20 mouse cellular contexts compared by ENCODE assay signal in genomic region chr5:51504654-51505053, GRCm38 (mm10).
A peak's percentile ranks its signal among the peaks of the same experiment; 100 is the strongest.
DNase-seq lines count a peak whose midpoint lies in the region; ATAC-seq and TF ChIP-seq lines count a peak whose summit lies in the region.
"Had no signal": no experiment of that assay in that cellular context is flagged by ENCODE, and none has a peak within 500 bp of the region (broad histone marks: within the 10 kb centered on the region; RNA-seq: fewer than 3 reads in every experiment).

No protein-coding gene starts in this region.

- H3K36me3 ChIP-seq in heart, embryonic 13.5 days: no peaks in the 10 kb centered on the region
- H3K36me3 ChIP-seq in embryonic facial prominence, embryonic 14.5 days (ENCODE audit: control insufficient read depth, insufficient read depth, low read length): no peaks in the 10 kb centered on the region
- no peaks in the 10 kb centered on the region for H3K36me3 ChIP-seq in limb, embryonic 14.5 days (ENCODE audit: control insufficient read depth, insufficient read depth, low read length)
- H3K36me3 ChIP-seq: embryonic facial prominence, embryonic 12.5 days; embryonic facial prominence, embryonic 15.5 days; forebrain, embryonic 10.5 days; forebrain, embryonic 12.5 days had no signal

- no peak for ATAC-seq in heart, embryonic 13.5 days (ENCODE audit: extremely low read depth, insufficient number of reproducible peaks, low FRiP score, low TSS enrichment)
- ATAC-seq in embryonic facial prominence, embryonic 14.5 days (ENCODE audit: low read depth): no peak
- ATAC-seq in limb, embryonic 14.5 days (ENCODE audit: low FRiP score, low read depth): no peak
- no peak for ATAC-seq in granulocyte monocyte progenitor cell, adult 5-6 weeks (replicated peaks; ENCODE audit: poor library complexity, severe bottlenecking)
- ATAC-seq: forebrain, embryonic 14.5 days; forebrain, embryonic 16.5 days had no signal

- H3K27me3 ChIP-seq in heart, embryonic 13.5 days (replicated peaks): no peaks in the 10 kb centered on the region
- no peaks in the 10 kb centered on the region for H3K27me3 ChIP-seq in embryonic facial prominence, embryonic 14.5 days (replicated peaks; ENCODE audit: control insufficient read depth, insufficient read depth, low read length)
- H3K27me3 ChIP-seq in limb, embryonic 14.5 days (ENCODE audit: control insufficient read depth, insufficient read depth, low read length): no peaks in the 10 kb centered on the region
- H3K27me3 ChIP-seq: embryonic facial prominence, embryonic 12.5 days; embryonic facial prominence, embryonic 15.5 days; forebrain, embryonic 12.5 days had no signal

- H3K4me1 ChIP-seq in heart, embryonic 13.5 days: peaks cover 10% of the 10 kb centered on the region
- no peaks in the 10 kb centered on the region; the same call in 1 of the 2 replicates for H3K4me1 ChIP-seq in embryonic facial prominence, embryonic 14.5 days (ENCODE audit: control insufficient read depth, insufficient read depth, low read length)
- H3K4me1 ChIP-seq in limb, embryonic 14.5 days (ENCODE audit: control insufficient read depth, insufficient read depth, low read length): no peaks in the 10 kb centered on the region
- H3K4me1 ChIP-seq: embryonic facial prominence, embryonic 12.5 days; embryonic facial prominence, embryonic 15.5 days; forebrain, embryonic 10.5 days; forebrain, embryonic 12.5 days had no signal

- no peak for DNase-seq in heart, postnatal 36 days
- peak; percentile 72 for DNase-seq in embryonic facial prominence, embryonic 14.5 days (ENCODE audit: low spot score)
- DNase-seq in limb, embryonic 14.5 days (ENCODE audit: low spot score): peak; percentile 55
- DNase-seq: adrenal gland, adult 2 months; adrenal gland, postnatal 10 days; adrenal gland, postnatal 25 days; cerebellum, adult 11-12 months; cerebellum, adult 2 months; cerebellum, adult 9-10 months; cerebellum, postnatal 10 days; cerebellum, postnatal 25 days had no signal

- TF ChIP-seq POLR2A in limb, embryonic 14.5 days (IDR thresholded peaks at IDR 0.05; ENCODE audit: borderline replicate concordance, extremely low read depth, insufficient read depth, insufficient read length): no peak

- 0 out of 2 replicates have a peak overlapping the region, but pooled peaks have one; percentile 5 for H3K27ac ChIP-seq in heart, embryonic 13.5 days (replicated peaks)
- no peak overlapping the region for H3K27ac ChIP-seq in embryonic facial prominence, embryonic 14.5 days (replicated peaks; ENCODE audit: low read depth, low read length)
- H3K27ac ChIP-seq in limb, embryonic 14.5 days (replicated peaks; ENCODE audit: low read depth, low read length): no peak overlapping the region
- H3K27ac ChIP-seq: embryonic facial prominence, embryonic 12.5 days; embryonic facial prominence, embryonic 15.5 days; forebrain, embryonic 10.5 days; forebrain, embryonic 12.5 days had no signal

- H3K4me2 ChIP-seq in heart, embryonic 13.5 days: no peak overlapping the region
- no peak overlapping the region for H3K4me2 ChIP-seq in embryonic facial prominence, embryonic 14.5 days (ENCODE audit: low read depth, low read length)
- no peak overlapping the region for H3K4me2 ChIP-seq in limb, embryonic 14.5 days (replicated peaks; ENCODE audit: low read depth, low read length, severe bottlenecking)
- H3K4me2 ChIP-seq: embryonic facial prominence, embryonic 12.5 days; embryonic facial prominence, embryonic 15.5 days; forebrain, embryonic 12.5 days had no signal

- no peak overlapping the region for H3K9ac ChIP-seq in heart, embryonic 13.5 days
- no peak overlapping the region for H3K9ac ChIP-seq in embryonic facial prominence, embryonic 14.5 days (ENCODE audit: low read depth, low read length)
- H3K9ac ChIP-seq in limb, embryonic 14.5 days (ENCODE audit: low read depth, low read length, severe bottlenecking): no peak overlapping the region
- H3K9ac ChIP-seq: embryonic facial prominence, embryonic 12.5 days; embryonic facial prominence, embryonic 15.5 days; forebrain, embryonic 12.5 days had no signal

- no peak overlapping the region for H3K4me3 ChIP-seq in heart, embryonic 13.5 days
- no peak overlapping the region for H3K4me3 ChIP-seq in embryonic facial prominence, embryonic 14.5 days (ENCODE audit: low read depth, low read length)
- no peak overlapping the region for H3K4me3 ChIP-seq in limb, embryonic 14.5 days (replicated peaks; ENCODE audit: low read length)
- H3K4me3 ChIP-seq: embryonic facial prominence, embryonic 12.5 days; embryonic facial prominence, embryonic 15.5 days; erythroblast, embryonic 14.5 days; forebrain, embryonic 10.5 days; forebrain, embryonic 12.5 days had no signal

- intact Hi-C loops in heart, postnatal 36 days (cut with DNase I): no loop called here

- 60% methylated on average over 2 of the region's 2 CpGs for WGBS in heart, embryonic 13.5 days
- WGBS in embryonic facial prominence, embryonic 14.5 days: 45% methylated on average over 2 of the region's 2 CpGs
- WGBS in limb, embryonic 14.5 days: 42% methylated on average over 2 of the region's 2 CpGs

- no peaks in the 10 kb centered on the region for H3K9me3 ChIP-seq in heart, embryonic 13.5 days
- no peaks in the 10 kb centered on the region for H3K9me3 ChIP-seq in embryonic facial prominence, embryonic 14.5 days (ENCODE audit: control insufficient read depth, low read length)
- H3K9me3 ChIP-seq in limb, embryonic 14.5 days (ENCODE audit: control insufficient read depth, low read length): no peaks in the 10 kb centered on the region
- H3K9me3 ChIP-seq: embryonic facial prominence, embryonic 12.5 days; embryonic facial prominence, embryonic 15.5 days; forebrain, embryonic 10.5 days; forebrain, embryonic 12.5 days had no signal

Comparison
In these comparisons a context has a peak if more than half of its experiments do, and no peak if none do; other contexts are left out.
1. DNase-seq: peak in embryonic facial prominence, embryonic 14.5 days (single experiment) and limb, embryonic 14.5 days (single experiment); none in heart, postnatal 36 days (0 of 2).